Mouse (Mus musculus): Measurements from ENCODE around the gene Taf8.
"Not testable (repeated sequence)": the region's sequence is repeated elsewhere in the genome, so short reads cannot be mapped to it uniquely, and the experiment has no call there.

DNA sequence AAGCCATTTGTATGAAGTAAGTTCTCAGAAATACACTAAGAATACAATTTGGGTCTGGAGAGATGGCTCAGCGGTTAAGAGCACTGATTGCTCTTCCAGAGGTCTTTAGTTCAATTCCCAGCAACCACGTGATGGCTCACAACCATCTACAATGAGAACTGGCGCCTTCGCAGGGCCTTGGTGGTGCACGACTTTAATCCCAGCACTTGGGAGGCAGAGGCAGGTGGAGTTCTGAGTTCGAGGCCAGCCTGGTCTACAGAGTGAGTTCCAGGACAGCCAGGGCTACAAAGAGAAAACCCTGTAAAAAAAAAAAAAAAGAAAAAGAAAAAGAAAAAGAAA, 584 bp upstream of the Taf8 start:
- not testable (repeated sequence) for TF ChIP-seq POLR2A (IDR thresholded peaks at IDR 0.05; ENCODE audit: borderline replicate concordance, control insufficient read depth, low read depth, low read length); CTCF (IDR thresholded peaks at IDR 0.05; ENCODE audit: control insufficient read depth, insufficient read depth, low read length)
